Mouse (Mus musculus): ENCODE measurements around the gene Lrrfip1. TPM values are rescaled to one million over a fixed set of nuclear protein-coding genes. Genes with fewer than 3 reads are reported as not detected.

Lrrfip1 gene
- total RNA-seq, 1 experiment from 2014 or later, result 262 TPM

DNA sequence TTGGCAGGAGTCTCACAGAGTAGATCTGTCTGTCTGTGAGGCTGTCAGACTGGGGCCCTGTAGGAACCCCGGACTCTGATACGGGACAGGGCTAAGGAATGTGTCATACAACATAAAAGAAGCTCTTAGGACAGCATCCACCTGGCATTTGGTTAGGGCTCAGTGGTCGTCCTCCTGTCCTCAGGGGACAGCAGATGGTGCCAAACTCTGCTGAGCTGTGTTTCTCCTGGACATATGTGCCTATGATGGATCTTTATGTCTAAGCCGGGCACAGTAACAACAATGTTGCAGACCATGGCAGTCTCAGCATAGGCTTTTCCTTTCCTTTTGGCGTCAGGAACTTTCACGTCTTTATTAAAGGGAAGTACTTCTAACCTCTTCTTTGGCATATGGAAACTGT, 69.2 kb downstream of the Lrrfip1 start:
- no peak for ATAC-seq (ENCODE audit: extremely low read depth, insufficient number of reproducible peaks, low FRiP score, poor library complexity, severe bottlenecking)

DNA sequence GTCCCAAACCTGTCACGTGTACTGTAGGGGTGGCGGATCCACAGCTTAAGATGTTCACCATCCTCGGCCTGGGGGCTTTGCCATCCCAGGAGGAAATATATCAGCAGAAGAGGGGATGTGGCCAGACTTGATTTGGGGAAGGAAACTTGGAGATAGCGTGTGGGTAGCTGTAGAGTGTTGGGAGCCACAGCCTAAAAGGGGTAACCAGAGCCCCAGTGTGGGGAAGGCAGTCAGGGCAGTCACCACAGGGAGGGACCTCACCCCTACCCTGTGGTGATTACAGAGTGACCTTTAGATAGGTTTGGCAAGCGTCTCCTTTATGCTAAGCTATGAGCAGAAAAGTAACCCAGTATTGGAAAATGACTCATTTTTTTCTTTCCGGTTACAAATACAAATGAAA, 71.0 kb downstream of the Lrrfip1 start:
- no peak for ATAC-seq (ENCODE audit: extremely low read depth, insufficient number of reproducible peaks, low FRiP score, poor library complexity, severe bottlenecking)

DNA sequence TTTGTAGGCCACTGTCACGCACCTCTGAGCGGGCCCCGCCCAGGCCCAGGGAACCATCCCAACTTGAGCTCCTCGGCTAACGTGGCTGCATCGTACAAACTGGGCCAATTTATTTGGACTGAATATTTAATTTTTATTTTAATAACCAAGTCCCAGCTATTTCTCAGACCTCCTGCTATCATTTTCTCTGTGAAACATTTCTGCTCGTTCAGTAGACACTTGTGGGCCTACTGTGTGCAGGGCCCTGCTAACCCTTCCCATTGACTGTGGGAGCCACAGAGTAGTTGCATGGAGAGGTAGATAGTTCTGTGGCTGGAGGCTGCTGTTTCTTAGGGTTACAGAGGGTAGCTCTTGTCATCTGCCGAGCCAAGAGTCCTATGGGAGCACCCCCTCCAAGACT, 72.0 kb downstream of the Lrrfip1 start:
- ATAC-seq (ENCODE audit: extremely low read depth, insufficient number of reproducible peaks, low FRiP score, poor library complexity, severe bottlenecking), result no peak

DNA sequence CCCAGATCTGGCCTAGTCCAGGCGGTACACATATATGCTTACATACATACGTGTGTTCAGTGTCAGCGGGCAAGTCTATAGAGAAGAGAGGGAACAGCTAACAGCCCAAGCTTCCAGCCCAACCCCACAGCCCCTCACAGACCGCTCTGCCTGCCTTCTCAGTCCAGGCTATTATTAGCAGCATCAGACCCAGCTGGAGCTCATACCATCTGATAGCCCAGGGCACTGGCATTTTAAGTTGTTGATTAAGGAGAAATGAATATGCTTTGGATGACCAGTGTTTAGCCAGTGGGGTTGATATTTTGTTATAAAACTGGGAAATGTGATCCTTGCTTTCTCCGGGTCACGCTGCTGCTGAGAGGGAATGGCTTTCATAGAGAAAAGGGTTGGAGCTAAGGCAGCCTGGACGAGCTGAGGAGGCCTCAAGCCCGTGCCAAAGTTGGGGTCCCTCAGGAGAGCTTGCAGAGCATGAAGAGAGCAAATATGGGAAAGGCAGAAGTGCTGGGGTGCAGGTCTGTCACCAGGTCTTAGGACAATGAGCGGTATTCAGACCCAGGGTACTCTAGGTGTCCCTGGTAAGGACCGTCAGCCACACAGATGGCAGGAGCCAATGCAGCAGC, 73.2 kb downstream of the Lrrfip1 start:
- no peak for ATAC-seq (ENCODE audit: extremely low read depth, insufficient number of reproducible peaks, low FRiP score, poor library complexity, severe bottlenecking)

DNA sequence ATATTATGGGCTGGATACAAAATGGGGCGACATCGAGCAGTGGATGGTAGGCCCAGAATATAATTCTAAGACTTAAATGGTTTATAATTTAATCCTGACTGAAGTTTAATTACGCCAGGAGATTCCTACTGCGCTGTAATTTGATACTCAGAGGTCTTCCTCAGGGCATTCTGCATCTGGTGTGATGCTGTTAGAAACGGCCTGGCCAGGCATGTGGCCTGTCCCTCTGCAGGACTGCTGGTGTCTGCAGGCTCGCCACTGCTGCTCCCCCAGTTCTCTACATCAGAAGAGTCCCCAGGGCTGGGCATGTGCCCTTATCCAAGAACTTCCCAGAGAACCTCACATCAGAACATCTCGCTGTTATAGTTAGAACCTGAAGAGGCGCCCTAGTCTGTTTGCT, 78.4 kb downstream of the Lrrfip1 start:
- no peak for ATAC-seq (ENCODE audit: extremely low read depth, insufficient number of reproducible peaks, low FRiP score, poor library complexity, severe bottlenecking)

DNA sequence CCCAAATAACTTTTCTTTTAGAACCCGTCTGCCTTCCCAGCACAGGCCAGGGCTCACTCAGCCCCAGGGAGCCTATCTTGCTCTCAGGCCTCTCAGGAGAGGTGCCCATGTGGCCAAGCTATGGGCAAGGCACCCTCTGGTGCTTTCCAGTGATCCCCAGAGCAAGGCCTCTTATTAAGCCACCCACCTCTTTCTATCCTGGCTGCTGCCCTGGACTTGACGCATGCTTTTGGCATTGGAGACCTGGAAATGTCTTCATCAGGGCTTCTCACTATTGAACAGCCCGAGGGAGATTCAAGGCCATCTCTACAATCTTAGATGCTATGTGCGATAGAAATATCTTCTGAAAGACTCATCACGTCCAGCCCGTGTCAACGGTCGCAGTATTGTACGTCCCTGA, 78.9 kb downstream of the Lrrfip1 start:
- no peak for ATAC-seq (ENCODE audit: extremely low read depth, insufficient number of reproducible peaks, low FRiP score, poor library complexity, severe bottlenecking)

DNA sequence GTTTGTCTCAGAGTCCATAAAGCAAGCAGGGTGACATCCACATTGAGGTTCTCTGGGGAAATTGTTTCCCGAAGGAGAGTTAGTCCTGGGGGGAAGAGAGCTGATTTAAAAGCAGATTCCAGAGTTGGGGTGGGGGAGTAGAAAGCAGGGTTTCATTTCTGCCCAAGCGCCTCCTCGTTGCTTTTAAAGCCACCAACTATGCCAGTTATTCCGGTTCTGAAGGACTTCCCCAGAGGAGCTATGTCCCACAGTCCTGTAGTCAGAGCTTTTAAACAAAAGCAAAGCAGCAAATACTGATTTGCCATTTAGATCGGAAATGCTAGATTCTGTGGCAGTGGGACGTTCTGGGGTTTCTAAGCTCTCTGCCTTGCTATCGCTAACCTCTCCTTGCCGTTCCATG, 79.4 kb downstream of the Lrrfip1 start:
- no peak for ATAC-seq (ENCODE audit: extremely low read depth, insufficient number of reproducible peaks, low FRiP score, poor library complexity, severe bottlenecking)

DNA sequence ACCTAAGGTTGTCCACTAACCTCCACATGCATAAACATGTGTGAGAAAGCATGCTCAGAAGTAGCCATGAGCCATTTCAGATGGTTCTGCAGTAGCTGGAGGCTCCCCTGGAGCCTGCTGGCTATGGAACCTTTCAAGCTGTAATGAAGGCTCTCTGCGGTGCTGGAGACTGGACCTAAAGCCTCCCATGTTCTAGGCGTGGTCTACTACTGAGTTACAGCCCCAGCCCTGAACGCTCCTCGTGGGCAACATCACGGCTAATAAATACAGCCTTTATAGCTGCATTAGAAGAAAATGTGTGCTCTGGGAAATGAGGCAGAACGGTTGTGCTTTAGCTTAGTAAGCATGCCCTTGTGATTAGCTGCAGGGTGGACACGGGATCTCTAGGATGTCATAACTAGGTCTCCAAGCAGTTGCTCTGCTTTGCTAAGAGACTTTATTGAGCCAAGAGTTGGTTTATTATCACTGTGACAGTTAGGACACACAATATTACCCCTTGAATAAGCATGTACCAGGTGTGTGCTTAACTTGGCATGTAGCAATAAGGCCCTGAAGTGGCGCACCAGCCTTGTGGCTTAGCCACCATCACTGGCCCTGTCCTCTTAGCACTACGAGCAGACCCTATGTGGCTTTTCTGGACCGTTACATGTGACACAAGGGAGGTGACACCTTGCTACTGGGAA, 81.3 kb downstream of the Lrrfip1 start:
- no peak for ATAC-seq (ENCODE audit: extremely low read depth, insufficient number of reproducible peaks, low FRiP score, poor library complexity, severe bottlenecking)

DNA sequence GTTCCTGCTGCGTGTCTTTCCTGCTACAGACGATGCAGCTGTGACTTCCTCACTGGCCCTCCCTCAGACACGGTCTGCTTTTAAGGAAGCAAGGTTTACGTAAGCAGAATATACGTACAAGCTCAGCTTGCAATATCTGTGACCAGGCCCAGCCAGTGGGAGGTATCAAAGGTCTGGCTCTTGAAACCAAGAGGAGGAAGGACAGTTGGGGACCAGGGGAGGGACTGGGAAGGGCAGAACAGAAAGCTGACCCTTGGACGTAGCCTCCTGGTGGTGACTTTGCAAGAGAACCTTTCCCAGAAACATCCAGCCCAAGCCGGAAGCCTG, 81.8 kb downstream of the Lrrfip1 start:
- ATAC-seq (ENCODE audit: extremely low read depth, insufficient number of reproducible peaks, low FRiP score, poor library complexity, severe bottlenecking), result peak; percentile 97

DNA sequence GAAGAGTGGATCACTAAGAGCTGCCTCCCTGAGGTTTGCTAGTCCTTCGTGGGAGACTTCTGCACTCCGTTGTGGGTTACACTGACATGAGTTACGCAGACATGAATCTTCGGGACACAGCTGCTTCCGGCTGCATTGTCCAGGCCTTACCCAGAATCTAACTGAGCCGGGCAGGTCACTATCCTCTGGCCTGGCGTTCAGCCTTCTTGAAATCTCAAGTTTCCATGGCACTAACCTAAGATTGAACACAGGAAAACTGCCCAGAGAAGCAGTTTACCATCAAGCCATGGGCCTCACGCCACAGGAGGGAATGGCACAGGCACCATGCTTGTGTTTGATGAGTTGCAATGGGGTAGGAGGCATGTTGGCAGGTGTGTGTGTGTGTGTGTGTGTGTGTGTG, 85.8 kb downstream of the Lrrfip1 start:
- no peak for ATAC-seq (ENCODE audit: extremely low read depth, insufficient number of reproducible peaks, low FRiP score, poor library complexity, severe bottlenecking)

DNA sequence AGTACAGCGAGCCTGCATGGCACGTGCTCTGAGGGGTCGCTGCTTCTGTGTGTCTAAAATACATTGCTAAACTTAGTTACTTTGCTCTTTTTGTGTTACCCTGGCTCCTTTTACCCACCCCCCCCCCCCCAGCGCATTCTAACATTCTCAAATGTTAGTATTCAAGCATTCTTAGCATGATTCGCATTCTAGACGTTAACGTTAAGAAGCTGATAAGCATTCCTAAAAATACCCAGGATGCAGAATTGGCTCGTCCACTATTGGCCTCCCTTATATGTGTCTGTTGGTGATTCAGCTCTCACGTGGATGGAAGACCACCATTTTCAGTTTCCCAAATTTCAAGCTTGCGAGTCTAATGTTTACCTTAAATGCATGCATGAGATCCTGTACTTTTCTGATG, 86.5 kb downstream of the Lrrfip1 start:
- no peak for ATAC-seq (ENCODE audit: extremely low read depth, insufficient number of reproducible peaks, low FRiP score, poor library complexity, severe bottlenecking)

DNA sequence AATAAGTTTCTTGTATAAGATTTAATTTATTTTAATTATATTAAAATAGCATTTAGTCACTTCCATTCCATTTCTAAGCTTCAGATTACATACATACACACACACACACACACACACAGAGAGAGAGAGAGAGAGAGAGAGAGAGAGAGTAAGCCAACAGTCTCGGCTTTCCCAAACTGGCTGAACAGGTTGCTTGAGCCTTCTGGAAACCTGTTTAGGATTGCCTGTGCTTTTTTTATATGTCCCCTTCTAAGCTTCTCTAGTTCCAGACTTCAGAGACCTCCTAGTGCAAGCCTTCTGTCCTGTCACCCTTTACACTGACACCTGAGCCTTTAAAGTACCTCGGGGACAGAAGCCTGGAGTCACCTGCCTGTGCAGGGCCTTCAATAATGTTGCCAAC, 87.1 kb downstream of the Lrrfip1 start:
- ATAC-seq (ENCODE audit: extremely low read depth, insufficient number of reproducible peaks, low FRiP score, poor library complexity, severe bottlenecking), result no peak

DNA sequence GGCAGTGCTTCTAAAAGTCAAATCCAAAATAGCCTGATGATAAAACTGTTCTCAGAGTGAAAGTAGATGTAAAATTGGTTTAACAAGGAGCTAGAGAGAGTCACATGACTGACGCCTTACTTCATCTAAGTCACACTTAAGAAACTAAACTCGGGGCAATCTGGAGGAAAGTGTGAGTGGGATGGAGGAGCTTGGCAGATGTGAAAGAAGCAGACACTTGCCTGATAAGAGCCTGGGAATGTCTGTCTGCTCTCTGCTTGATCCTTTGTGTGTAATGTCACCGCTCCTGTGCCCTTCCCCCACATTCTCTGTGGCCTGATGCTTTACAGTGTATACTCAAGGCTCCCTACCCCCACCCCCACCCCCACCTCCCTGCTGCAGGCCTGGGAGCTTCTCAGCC, 87.8 kb downstream of the Lrrfip1 start:
- ATAC-seq (ENCODE audit: extremely low read depth, insufficient number of reproducible peaks, low FRiP score, poor library complexity, severe bottlenecking), result no peak

DNA sequence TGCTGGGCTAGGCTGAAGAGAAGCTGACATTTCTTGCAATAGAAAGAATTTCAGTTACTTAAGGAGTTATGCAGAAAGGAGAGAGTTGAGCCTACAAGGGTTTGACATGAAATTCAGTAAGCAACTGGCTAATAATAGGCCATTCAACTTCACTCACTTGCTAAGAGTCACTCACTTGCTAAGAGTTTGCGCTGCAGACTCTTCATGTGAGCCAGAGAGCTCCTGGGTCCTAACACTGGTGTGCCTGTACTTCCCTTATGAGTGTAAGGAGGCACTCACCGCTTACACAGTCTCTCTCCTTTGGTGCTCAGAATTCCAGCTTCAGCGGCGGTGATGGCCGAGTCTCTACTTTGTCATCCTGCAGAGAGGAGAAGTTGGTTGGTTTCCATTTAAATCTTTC, 88.2 kb downstream of the Lrrfip1 start:
- no peak for ATAC-seq (ENCODE audit: extremely low read depth, insufficient number of reproducible peaks, low FRiP score, poor library complexity, severe bottlenecking)

DNA sequence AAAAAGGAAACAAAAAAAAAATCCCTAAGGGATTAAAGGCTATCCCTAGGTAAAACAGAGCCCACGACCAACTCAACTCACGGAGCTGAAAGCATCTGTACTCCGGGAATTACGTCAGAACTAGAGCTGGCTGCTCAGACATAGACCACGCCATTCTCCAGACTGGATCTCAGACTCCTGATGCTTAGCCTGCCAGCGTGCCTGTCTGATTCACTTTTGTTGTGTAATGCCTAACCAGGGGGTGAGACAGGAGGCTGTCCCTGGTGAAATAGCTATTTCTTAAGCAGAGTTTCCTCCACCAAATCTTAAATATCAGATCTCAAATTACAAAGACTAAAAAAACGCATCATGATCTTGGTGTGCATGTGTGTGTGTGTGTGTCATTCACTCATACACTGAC, 89.5 kb downstream of the Lrrfip1 start:
- no peak for ATAC-seq (ENCODE audit: extremely low read depth, insufficient number of reproducible peaks, low FRiP score, poor library complexity, severe bottlenecking)

DNA sequence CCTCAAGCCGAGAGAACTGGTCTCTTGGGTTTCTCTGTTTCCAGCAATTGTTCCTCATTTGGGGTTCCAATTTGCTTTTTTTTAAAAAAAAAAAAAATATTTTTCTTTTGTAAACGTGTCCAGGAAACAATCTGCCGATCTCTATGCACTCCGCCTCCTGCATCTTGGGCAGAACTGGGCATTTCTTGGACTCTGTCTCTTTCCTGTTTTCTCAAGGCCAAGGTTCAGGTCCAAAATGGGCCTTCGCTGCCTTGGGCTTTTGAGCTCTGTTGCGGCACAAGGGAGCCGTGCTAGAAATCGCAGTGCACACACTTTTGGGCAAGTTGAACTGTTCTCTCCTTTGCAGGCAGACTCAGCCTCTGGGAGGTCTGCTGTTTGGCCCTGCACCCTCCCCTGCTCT, 90.4 kb downstream of the Lrrfip1 start:
- ATAC-seq (ENCODE audit: extremely low read depth, insufficient number of reproducible peaks, low FRiP score, poor library complexity, severe bottlenecking), result no peak

DNA sequence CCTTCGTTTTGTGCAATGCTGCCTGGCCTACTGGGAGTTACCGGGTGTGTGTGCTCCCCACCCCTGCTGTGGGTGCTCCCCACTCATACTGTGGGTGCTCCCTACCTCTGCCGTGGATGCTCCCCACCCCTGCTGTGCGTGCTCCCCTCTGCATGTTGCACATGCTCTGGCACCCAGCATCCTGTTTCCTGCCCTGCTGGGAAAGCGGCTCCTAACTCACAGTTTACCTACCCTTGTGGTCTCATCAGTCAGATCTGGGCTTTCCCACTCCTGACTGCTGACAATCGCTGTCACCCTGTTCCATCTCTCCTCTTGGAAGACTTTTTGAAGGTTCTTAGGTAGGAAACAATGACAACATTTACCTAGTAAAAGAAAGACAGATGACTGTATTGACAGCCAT, 91.9 kb downstream of the Lrrfip1 start:
- no peak; the same call in 1 of the 2 replicates for ATAC-seq (ENCODE audit: extremely low read depth, insufficient number of reproducible peaks, low FRiP score, poor library complexity, severe bottlenecking)

DNA sequence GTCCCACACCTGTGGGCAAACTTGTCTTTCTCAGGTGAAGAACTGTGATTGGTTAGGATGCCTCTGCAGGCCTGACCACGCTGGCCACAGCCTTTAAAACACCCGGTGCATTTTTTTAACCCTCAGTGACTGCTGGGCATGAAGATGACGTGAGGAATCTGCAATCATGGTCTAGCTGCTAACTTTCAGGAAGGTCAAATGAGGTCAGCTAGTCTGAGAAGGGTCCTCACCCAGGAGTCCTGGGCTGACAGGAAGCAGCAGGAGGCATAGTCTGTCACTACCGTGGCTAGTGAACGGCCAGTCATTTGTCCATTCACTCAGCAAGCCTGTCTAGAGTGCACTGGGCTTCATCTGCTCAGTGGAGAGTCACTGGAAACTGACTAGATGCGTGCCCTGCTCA, 93.9 kb downstream of the Lrrfip1 start:
- ATAC-seq (ENCODE audit: extremely low read depth, insufficient number of reproducible peaks, low FRiP score, poor library complexity, severe bottlenecking), result no peak

DNA sequence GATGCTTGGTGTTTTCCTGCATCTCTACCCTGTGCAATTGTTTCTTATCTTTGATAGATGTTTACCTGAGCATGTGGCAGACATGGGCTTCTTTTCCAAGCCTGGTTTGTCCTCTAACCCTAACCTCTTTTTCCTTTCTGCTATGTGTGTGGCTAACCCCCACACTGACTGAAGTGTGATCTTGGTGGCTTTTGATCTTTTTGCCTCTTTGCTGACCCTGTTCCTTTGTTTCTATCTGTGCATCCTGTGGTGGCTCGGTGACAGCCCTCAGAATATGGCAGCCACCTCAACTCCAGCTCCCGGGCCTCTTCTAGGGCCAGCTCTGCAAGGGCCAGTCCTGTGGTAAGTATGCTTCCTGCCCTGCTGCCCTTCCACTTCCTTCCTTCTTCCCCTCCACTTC, 94.8 kb downstream of the Lrrfip1 start:
- ATAC-seq (ENCODE audit: extremely low read depth, insufficient number of reproducible peaks, low FRiP score, poor library complexity, severe bottlenecking), result no peak

DNA sequence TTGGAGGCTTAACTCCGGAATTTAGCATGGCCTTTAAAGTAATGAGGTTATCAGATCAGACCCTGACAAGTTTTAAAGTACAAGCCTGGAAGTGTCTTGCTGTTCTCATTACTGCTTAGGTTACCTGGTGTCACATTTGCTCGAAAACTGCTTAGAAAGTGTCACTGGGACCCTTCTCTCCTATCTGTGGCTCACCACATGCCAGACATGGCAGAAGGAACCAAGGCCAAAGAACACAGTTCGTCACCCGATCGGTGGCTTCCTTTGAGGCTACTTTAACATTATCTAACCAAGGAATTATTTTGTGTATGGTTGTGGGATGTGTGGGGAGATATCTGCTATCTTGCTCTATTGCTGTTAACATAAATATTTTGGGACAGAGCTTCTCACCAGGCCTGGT, 95.5 kb downstream of the Lrrfip1 start:
- ATAC-seq (ENCODE audit: extremely low read depth, insufficient number of reproducible peaks, low FRiP score, poor library complexity, severe bottlenecking), result no peak

DNA sequence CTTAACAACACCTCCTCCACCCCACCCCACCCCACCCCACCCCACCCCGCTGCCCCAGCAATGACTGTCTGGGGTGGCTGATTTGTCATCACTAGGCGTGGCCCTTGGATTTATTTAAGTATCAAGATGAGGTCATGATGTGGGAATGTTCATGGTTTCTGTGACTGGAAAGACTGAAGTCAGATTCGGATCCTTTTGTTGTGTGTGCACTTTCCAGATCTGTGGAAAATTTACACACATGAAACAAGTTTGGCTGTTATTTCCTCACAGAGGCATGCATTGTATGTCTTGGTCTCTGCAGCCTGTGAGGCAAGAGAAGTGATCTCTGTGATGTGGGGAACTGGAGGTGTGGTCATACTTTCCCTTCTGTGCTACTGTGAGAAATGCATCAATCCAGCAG, 96.7 kb downstream of the Lrrfip1 start:
- ATAC-seq (ENCODE audit: extremely low read depth, insufficient number of reproducible peaks, low FRiP score, poor library complexity, severe bottlenecking), result no peak
